Mouse (Mus musculus): ENCODE measurements at regions not wholly inside any gene's neighbourhood (a gene's known extent, or its start where the extent isn't known, plus 50 kb on each side); places are given as distances from the start of the nearest gene placed in this dataset.
A peak's percentile ranks its signal among the peaks of the same experiment; 100 is the strongest.

GRCm38 (mm10) chr11:92858170-92858569, 239.7 kb upstream of the Car10 start:
- no peak for DNase-seq (ENCODE audit: low spot score in 2 of 2)

- DNase-seq (ENCODE audit: low spot score in 2 of 2): peak in 1 of 2 experiments; percentile 5
Observed at GRCm38 (mm10) chr11:92889693-92890454, 208.0 kb upstream of the Car10 start.

- DNase-seq (ENCODE audit: low spot score in 2 of 2): no peak
Observed at GRCm38 (mm10) chr11:92899296-92899695, 198.5 kb upstream of the Car10 start.
